Mouse (Mus musculus): ENCODE results near the gene Trmt61a.

Gene Trmt61a

DNA sequence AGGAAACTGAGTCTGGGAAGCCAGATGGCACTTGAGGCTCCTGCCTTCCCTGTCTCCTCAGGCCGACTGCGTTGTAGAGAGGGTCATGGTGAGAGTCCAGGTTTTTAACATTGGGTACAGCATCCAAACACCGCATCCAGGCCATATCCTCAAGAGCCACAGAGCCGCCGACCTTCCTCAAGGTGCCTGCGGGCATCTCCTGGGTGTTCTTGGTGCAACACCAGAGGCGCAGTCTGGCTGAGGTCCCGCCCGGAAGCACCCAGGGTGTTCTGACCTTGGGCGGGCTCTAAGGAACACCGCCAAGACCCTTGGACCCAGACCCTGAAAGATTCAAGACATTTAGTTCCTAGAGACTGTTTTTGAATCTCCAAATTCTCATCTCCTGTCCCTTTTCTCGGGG is 5.3 kb upstream of the Trmt61a start:
- DNase-seq (ENCODE audit: low read depth, low spot score), result no peak

DNA sequence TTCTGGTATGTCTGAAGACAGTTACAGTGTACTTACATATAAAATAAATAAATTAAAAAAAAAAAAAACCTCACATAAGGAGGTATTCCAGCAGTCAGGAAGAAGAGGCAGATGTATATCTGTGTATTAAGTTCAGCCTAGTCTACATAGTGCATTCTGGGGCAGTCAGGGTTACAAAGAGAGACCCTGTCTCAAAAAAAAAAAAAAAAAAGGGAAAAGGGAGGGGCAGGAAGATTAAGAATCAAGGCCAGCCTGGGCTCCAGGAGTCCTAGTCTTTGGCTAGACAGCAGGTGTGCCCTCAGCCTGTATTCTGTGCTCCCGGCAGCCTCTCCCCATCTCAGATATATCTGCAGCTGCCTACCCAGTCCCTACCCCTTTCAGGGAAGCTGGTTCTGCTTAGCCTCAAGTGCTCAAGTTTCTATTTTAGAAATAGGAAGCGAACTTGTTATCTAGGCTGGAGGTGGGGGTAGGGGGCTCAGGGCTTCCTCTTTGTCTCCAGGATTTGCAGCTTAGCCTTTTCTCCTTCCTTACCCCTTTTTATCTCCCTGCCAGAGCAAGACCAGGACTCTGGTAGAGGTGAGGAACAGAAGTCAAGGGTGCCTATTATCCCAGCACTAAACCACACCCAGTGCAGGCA is 2.9 kb upstream of the Trmt61a start:
- no peak for DNase-seq (ENCODE audit: low read depth, low spot score)

DNA sequence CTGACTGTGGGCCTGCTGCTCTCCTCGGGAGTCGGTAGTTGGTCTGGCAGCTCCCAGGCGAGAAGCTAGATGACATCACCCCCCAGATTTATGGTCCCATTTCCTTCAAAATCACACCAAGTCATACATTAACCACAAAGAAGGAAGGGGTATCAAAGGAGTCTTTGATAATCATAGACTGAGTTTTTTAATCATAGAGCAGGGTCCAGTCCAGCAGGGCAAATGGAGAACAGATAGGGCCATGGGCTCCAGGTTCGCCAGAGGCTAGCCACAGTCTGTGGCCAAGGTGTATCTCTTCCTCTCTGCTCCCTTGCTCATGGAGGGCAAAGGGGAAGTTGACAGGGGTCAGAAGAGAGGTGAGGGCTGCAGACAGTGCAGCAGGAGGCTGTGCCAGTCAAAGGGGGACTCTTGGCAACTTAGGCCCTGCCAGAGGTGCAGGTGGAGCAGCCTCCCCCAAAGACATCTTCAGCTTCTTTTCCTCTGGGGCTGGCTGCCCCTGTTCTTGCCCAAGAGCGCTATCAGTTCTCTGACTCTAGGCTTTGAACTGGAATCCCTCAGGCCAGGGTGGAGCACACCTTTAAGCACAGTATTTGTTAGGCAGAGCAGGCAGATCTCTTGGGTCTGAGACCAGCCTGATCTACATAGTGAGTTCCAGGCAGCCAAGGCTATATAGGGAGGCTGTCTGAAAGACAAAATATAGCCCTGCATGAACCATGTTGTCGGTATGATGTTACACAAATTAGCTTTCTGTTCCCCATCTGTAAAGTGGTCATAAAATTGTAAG is 1.9 kb upstream of the Trmt61a start:
- DNase-seq (ENCODE audit: low read depth, low spot score), result no peak

DNA sequence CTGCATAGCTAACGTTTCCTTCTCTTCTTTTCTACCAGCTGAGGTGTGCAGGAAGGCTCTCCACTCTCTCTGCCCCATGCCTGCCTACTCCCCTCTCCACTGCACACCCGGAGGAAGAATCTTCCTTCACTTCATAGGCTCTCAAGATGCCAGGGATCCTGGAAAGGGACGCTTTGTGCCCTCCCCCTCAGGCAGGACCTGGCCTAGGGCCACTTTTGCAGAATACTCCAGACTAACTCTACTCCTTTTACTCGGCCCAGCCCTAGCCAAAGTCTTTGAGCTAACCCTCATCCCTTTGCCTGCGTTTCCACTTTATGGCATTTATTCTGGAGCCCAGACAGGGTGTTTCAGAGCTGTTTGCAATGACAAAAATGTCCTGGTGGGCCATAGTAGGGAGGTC is 484 bp upstream of the Trmt61a start:
- no peak for DNase-seq (ENCODE audit: low read depth, low spot score)

DNA sequence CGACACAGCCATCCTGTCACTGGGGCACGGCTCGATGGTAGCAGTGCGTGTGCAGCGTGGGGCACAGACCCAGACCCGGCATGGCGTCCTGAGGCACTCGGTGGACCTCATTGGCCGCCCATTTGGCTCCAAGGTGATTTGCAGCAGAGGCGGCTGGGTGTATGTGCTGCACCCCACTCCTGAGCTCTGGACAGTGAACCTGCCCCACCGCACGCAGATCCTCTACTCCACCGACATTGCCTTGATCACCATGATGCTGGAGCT is 697 bp downstream of the Trmt61a start:
- DNase-seq (ENCODE audit: low read depth, low spot score), result no peak

DNA sequence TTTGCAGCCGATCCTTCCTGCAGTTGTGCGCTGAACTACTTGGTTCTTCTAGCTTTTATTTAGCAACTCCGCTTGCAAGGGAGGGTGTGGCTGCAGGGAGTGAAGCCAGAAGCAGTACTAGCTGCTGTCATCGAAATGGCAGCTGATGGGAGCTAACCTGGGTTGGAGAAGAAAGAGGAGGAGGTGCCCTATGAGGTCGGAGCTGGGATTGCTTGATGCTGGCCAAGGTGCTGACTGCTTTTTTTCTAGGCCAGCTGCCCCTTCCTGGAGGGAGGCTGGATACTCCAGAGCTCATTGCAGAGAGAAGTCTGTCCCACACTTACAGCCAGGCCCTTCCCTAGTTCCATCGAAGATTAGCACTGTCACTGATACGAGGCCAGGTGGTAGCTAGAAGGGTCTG is 1.1 kb downstream of the Trmt61a start:
- DNase-seq (ENCODE audit: low read depth, low spot score), result no peak

DNA sequence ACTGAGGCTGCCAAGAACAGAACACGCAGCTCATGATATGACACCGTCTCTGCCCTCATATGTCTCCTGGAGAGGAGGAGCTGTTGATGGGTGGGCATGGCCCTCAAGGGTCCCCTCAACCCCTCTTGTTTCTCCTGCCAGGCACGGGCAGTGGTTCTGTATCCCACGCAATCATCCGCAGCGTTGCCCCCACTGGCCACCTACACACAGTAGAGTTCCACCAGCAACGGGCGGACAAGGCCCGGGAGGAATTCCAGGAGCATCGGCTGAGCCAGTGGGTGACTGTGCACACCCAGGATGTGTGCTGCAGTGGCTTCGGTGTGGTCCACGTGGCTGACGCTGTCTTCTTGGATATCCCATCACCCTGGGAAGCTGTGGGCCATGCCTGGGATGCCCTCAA is 2.8 kb downstream of the Trmt61a start:
- no peak for DNase-seq (ENCODE audit: low read depth, low spot score)

DNA sequence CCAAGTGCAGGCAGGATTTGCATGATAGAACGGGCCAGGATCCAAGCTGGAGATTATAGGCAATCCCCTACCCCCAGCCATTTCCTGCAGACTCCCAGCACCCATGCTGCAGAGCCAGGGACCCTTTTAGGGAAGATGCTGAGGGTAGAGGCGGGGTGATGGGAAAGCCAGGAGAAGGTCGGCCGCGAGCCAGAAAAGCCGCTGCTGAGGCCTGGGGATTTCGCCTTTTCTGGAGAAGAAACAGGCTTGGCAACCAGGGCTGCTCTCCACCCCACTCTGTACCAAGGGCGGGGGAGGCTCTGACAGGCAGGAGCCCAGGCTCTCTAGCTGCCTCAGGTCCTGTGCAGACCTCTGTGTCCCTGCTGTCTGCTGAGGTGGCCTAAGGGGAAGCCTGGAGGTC is 3.4 kb downstream of the Trmt61a start:
- DNase-seq (ENCODE audit: low read depth, low spot score), result no peak

DNA sequence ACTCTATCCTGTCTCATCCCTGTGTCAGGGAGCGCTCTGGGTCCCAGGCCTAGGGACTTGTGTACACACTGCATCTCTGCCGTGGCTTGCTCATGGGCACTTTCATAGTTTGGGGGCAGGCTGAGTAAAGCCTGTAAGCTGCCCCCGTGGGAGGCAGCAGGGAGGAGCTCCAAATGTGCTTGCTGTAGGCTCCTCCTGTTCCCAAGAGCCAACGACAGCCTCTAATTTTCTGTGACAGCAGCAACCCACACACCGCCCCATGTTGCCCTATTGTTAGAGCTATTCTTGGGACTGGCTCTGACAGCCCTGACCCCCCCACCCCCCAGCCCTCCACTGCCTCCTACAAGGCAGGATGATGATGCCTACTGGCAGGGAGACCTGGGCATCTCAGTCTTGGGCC is 4.1 kb downstream of the Trmt61a start:
- DNase-seq (ENCODE audit: low read depth, low spot score), result no peak

DNA sequence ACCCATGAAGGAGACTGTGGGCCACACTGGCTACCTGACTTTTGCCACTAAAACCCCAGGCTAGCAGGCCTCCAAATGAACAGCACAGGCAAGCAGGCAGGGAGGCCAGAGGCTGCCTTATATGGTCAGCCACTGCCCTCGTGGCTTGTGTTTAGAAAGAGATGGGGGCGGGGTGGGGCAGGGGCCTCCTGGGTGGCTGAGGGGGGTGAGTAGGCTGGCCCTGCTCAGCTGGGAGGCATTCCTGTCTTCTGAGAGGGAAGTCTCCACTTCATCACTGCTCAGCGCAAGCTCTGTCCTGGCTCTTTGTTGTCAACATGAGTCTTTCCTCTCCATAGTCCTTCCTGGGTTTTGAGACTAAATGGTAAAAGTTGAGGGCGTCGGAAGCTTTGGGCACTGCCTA is 4.9 kb downstream of the Trmt61a start:
- DNase-seq (ENCODE audit: low read depth, low spot score), result no peak

DNA sequence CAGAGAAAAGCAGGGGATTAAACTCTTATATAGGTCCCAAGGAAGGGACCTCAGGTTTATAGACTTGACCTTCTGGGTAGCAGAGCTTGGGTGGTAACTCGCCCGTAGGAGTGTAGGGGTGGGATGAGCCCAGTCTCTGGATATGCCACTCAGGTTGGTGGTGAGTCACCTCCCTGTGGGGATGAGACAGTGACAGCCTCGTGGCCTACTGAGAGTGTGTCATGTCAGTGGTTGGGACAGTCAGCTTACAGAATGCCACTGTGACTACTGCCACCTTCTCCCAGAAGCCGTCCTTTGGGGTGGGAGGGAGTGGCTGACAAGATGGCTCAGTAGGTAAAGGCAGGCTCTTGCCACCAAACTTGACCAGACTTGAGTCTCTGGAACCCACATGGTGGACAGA is 8.5 kb downstream of the Trmt61a start:
- DNase-seq (ENCODE audit: low read depth, low spot score), result no peak

DNA sequence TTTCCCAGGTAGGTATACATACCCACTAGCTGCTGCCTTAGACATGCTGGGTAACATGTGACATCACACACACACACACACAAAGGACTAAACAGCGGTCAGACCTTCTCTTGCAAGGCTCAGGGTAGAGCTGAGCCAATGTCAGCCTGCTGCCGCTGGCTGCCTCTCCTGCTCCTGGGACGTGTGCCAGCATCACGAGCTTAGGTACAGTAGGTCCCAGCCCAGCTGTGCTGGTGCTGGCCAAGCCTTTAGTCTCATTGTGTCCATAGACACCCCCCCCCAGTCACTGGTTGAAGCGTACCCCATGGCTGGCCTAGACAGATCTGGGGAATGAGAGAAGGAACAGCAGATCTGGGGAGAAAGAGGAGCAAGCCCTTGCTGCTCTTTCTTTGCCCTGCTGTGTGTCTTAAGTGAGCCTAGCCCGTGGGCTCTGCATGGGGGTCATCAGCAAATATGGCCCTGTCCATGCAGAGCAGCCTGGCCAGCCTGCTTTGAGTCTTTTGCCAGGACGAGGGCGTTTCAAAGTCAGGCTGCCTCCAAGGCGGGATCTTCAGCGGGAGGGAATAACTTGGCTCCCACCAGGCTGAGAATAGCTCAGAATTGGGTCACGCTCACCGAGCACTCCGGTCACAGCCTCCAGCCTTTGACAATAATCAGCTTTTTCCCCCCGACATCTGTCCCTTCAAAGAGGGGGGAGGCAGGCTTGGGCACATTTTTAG is 9.6 kb downstream of the Trmt61a start:
- peak; percentile 81 for DNase-seq (ENCODE audit: low read depth, low spot score)

DNA sequence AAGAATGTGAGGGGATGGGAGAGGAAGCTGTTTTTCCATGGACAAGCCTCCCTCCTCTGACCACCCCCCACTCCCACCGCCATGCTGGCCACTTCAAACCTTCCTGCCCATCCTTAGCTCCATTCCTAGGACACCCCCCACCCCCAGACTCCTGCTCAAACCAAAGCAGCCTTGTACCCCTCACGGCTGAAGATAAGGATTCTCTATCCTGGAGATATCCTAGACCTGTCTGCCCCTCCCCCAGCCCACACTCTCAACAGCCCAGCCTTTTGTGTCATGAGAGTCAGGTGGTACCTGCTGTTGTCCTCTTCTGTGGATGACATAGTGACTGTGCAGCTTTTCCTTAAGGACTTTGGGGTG is 10.1 kb downstream of the Trmt61a start:
- no peak for DNase-seq (ENCODE audit: low read depth, low spot score)

DNA sequence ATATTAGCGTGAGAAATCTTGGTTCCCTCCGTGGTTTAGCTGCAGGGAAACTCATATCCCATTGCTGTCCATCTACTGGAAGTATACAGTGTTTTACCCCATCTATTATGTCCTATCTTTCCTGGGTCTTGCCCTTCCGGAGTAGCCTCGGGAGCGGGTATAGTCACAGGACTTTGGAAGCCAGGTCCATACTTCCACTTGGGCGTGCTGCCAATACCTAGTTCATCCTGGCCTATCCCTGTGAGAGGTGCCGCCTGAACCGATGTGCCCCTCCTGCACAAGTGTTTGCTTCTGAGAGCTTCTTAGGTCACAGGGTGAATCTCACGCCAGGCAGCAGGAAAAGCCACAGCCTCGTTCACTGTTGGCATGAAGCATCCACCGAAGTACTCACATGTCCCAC is 11.5 kb downstream of the Trmt61a start:
- DNase-seq (ENCODE audit: low read depth, low spot score), result no peak

DNA sequence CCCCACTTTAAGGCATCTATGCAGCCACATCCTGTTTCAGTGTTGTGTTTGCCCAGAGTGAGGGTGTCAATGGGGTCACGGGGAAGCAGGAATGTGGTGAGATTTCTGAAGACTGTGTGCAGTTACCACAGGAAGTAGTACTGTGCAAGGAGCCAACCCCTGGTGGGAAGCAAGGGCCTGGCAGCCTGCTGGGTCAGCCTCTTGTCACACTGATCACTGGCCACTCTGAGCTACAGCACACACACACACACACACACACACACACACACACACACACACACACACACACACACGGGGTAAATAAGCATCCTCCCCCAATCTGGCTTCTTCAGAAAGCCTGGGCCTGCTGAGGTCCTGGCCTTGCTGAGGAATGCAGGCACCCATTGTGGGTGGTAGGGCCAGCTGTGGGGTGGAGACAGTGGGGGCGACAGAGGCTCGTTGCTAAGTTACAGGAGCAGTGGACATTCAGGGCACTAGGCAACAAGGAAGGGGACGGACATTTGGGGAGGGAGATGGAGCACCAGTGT is 13.5 kb downstream of the Trmt61a start:
- no peak for DNase-seq (ENCODE audit: low read depth, low spot score)

DNA sequence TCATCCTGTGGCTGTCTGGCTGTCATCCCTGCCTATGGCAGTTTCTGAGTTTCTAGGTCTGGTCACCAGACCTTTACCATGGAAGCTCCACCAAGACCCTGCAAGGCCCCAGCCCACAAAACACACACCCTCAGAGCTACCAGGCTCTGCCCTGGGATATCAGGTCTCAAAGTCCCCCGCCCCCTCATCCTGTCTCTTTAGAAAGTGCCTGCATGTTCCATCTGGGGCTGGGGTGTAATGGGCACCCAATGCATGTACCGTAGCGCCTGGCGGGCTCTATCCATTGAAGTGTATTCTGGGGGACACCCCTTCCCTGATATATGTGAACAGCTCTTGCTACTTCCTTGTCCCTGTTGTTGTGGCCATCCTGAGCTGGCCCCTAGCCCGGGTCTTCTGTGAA is 15.0 kb downstream of the Trmt61a start:
- DNase-seq (ENCODE audit: low read depth, low spot score), result no peak

DNA sequence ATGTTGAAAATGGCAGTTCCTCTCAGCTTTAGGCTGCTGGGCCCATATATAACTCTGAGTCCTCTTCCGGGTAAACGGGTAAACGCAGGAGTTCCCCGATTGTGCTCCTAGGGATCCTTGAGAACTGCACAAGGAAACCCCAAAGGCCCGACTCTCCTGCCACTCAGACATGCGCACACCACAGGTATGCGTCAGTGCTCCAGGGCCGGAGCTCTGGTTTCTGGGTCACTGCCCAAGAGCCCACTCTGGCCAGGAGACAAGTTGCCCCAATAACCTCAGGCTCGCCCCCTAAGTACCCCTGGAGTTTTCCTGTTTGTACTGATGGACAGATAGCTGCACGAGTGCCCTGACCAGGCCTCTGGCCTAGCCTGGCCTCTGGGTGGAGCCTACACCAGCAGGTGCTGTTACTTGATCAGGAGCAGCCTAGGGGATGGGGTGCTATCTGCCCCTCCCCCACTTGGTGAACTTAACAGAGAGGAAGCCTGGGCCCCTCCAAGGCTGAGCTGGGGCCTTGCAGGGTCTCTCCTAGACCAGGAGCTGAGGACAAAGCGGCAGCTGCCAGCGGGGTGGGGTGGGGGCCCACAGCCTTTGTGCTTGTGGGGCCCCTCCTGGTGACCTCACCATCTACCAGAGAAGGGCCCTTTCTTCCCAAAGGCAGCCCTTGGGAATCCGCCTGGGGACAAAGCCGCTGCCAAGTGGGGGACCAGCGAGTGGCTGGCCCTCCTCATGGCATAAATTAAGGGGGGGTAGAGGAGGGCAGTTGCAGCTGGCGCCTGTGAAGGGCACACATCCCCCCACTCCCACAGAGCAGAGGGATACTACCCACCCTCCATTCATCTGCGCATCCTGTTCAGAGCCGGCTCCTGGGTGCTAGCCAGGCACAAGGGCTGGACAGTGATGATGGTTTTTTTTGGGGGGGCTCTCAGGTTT is 15.7 kb downstream of the Trmt61a start:
- DNase-seq (ENCODE audit: low read depth, low spot score), result no peak

DNA sequence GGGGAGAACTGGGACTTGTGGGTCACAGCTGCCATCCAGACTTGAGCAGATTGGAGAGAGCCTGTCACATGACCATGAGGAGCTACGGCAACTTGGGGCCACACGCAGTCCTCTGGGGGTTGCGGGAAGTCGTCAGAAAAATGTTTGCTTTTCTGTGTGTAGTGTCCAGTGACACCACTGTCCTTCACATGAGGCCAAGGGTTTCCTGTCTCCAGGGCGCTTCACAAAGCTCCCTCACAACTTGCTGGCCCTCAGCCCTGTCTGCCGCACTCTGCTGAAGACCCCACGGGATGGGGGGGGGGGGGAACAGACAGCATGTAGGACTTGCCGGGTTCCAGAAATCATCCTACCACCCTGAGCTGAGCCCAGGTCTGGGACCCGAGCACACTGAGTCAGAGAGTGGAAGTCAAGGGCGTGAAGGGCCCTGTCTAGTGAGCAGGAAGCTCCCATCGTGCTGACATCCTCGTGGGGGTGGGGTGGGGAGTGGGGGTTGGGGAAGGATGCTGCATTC is 16.4 kb downstream of the Trmt61a start:
- DNase-seq (ENCODE audit: low read depth, low spot score), result no peak

DNA sequence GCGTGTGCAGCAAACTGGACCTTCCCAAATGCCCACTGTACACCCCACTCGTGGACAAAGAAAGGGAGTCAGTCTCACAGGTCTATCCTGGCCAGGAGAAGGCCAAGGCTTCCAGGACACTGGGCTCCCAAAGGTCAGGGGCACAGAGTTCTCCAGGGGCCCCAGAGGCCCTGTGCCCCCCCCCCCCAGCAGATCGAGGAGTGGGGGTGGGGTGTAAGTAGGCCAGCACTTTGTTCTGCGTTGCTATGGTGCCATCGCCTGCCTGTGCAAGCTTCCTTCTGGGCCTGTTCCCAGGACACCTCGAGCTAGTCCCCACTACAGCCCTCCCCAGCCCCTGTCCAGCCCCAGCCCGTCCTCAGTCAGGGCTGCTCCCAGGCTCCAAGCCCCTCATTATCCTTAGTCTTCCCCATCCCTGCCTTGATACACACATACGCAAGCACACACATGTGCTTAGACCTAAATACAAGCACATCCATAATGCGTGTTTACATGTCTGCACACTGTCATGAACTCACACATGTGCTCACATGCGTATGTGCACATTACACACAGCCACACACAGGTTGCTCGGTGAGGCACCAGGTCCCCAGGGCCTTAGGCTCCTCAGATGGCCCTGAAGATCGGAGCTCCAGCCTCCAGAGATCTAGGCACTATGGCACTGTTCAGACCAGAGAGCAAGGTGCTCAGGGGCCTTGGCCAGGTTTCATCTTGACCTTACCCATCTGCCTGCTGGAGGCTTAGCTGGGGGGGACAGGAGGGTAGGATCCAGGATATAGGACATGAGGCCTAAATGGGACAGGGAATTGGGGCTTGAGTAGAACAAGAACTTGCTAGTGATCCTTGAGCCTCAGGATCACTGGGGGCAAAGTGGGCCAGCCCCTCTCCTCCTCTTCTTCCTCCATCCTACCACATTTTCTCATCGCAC is 17.2 kb downstream of the Trmt61a start:
- DNase-seq (ENCODE audit: low read depth, low spot score), result no peak

DNA sequence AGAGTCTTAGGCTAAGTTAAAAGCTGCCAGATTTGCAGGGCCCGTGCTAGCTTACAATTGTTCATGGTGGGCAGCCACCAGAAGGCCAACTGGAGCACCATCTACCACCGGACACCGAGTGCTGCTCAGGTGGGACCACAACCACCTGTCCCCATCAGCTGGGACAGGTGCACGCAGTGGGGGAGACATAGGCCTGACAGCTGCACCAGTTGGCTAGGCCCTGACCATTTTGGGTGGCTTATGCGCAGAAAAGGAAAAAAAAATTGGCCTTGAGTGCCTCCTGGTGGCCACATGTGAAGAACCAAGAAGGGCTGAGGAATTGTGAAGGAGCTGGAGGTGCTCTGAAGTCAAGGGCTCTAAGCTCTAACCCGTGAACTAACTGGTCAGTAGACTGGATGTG is 18.3 kb downstream of the Trmt61a start:
- DNase-seq (ENCODE audit: low read depth, low spot score), result no peak

DNA sequence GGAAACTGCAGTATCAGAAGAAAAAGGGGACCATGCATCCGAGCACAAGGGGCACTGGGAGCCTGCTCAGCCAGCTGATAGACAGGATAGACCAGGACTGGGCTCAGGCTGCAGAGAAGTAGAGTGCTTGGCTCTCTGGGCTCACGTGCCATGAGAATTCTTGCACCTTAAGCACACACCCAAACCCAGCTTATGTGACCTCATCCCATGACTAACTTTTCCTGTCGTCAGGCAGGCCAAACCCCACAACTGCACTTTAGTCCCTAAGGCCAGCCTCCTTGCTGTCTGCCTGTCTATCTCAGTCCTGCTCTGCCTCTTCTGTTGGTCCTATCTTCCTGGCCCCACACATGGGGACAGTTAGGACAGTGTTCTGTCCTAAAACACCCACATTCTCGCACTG is 19.8 kb downstream of the Trmt61a start:
- no peak for DNase-seq (ENCODE audit: low read depth, low spot score)
